Mouse (Mus musculus): ENCODE measurements around the gene Rab20.
A peak's percentile ranks its signal among the peaks of the same experiment; 100 is the strongest.

Rab20 gene

GRCm38 (mm10) chr8:11452559-11452958 lies 26.0 kb downstream of the Rab20 start:
- no peak for DNase-seq

- no peak for DNase-seq
These were observed 26.4 kb downstream of the Rab20 start for GRCm38 (mm10) chr8:11452152-11452551.

- no peak for DNase-seq
These were observed 28.1 kb downstream of the Rab20 start for GRCm38 (mm10) chr8:11450184-11451113.

- DNase-seq: no peak
These were observed 30.5 kb downstream of the Rab20 start for GRCm38 (mm10) chr8:11447910-11448570.

GRCm38 (mm10) chr8:11445790-11446189 lies 32.7 kb downstream of the Rab20 start:
- DNase-seq: no peak

GRCm38 (mm10) chr8:11444216-11444615 lies 34.3 kb downstream of the Rab20 start:
- DNase-seq: peak; percentile 35

- DNase-seq: peak; percentile 37
These were observed 34.9 kb downstream of the Rab20 start for GRCm38 (mm10) chr8:11443611-11444010.

GRCm38 (mm10) chr8:11441291-11441690 lies 37.2 kb downstream of the Rab20 start:
- DNase-seq: no peak

- no peak for DNase-seq
These were observed 40.6 kb downstream of the Rab20 start for GRCm38 (mm10) chr8:11437862-11438261.

GRCm38 (mm10) chr8:11430688-11431087 lies 47.8 kb downstream of the Rab20 start:
- DNase-seq: no peak

- DNase-seq: no peak
These were observed 55.4 kb downstream of the Rab20 start for GRCm38 (mm10) chr8:11423091-11423490.

- DNase-seq: no peak
These were observed 56.5 kb downstream of the Rab20 start for GRCm38 (mm10) chr8:11421968-11422367.

- DNase-seq: peak; percentile 52
These were observed 57.4 kb downstream of the Rab20 start for GRCm38 (mm10) chr8:11421105-11421504.

- peak; percentile 57 for DNase-seq
These were observed 58.9 kb downstream of the Rab20 start for GRCm38 (mm10) chr8:11419645-11420044.

GRCm38 (mm10) chr8:11419232-11419631 lies 59.3 kb downstream of the Rab20 start:
- no peak for DNase-seq

- DNase-seq: no peak
These were observed 60.7 kb downstream of the Rab20 start for GRCm38 (mm10) chr8:11417762-11418161.

- DNase-seq: no peak
These were observed 63.4 kb downstream of the Rab20 start for GRCm38 (mm10) chr8:11415089-11415488.

GRCm38 (mm10) chr8:11414304-11414703 lies 64.2 kb downstream of the Rab20 start:
- DNase-seq: no peak

- DNase-seq: no peak
These were observed 66.1 kb downstream of the Rab20 start for GRCm38 (mm10) chr8:11412450-11412849.

- DNase-seq: no peak
These were observed 66.9 kb downstream of the Rab20 start for GRCm38 (mm10) chr8:11411504-11412124.

GRCm38 (mm10) chr8:11405722-11406481 lies 72.6 kb downstream of the Rab20 start:
- DNase-seq: peak; percentile 26

- no peak for DNase-seq
These were observed 73.9 kb downstream of the Rab20 start for GRCm38 (mm10) chr8:11404614-11405013.

GRCm38 (mm10) chr8:11403813-11404212 lies 74.7 kb downstream of the Rab20 start:
- no peak for DNase-seq

Data from liver (tissue).